Mouse (Mus musculus) embryonic fibroblast, embryonic 13.5 days (primary cell): Measurements from ENCODE around the gene Slc16a1.

Source experiments
- CTCF ChIP-seq: IDR thresholded peaks from 2 replicates; pipeline ENCODE4 v1.5.1; 2011; ENCODE audit warnings: mild to moderate bottlenecking, control low read depth, low read length, moderate library complexity, borderline replicate concordance; ENCODE audit not compliant: insufficient read depth
- POLR2A ChIP-seq: IDR thresholded peaks from 2 replicates; pipeline ENCODE4 v1.6.1; 2011; ENCODE audit warnings: low read depth, mild to moderate bottlenecking, control low read depth, low read length, moderate library complexity

DNA sequence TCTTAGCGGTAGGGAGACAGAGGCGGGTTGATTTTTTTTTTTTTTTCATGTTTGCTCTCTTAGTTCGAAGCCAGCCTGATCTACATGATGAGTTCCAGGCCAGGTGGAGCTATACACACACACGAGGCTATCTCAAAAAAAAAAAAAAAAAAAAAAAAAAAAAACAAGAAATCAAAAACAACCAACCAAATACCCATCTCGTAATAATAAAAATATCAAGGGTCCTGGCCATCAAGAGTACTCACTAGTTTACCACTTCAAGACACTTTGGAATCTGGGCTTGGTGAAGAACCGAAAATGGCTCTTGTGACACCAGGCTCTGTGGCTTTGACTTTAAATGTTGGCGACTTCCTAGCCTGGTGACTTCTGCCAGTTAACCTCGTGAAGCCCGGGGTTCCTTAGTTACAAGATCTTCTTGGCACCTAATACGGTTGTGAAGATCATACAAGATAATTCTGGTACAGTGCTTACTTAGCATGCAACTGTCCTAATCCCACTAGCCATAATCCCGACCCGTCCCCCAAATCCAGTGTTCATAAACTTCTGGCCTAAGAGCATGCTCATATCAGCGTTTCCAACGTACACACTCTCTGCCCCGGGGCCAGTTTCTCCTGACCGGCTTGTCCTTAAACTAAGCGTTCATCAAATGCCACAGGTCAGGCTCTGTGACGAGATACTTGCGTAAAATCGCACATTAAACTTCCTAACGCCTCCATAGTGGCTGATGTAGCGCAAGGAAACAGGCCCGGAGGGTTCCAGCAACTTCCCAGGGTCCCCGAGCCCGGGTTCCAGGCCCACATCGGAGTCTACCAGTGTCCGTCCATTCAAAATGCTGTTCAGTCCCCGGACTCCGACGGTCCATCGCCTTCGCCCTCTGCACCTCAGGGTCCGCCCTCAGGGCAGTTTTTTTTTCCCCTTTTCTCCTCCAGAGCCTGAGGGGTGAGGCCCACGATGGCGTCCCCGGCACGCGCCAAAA, 753 bp upstream of the Slc16a1 start:
- no peak for TF ChIP-seq CTCF
- TF ChIP-seq POLR2A, result no peak
